Mouse (Mus musculus) right cerebral cortex, postnatal 14 days (tissue): ENCODE data around the gene Vinac1.

Source experiments
- DNase-seq: peaks from one replicate; pipeline ENCODE4 v3.0.0; 2022

Gene Vinac1

DNA sequence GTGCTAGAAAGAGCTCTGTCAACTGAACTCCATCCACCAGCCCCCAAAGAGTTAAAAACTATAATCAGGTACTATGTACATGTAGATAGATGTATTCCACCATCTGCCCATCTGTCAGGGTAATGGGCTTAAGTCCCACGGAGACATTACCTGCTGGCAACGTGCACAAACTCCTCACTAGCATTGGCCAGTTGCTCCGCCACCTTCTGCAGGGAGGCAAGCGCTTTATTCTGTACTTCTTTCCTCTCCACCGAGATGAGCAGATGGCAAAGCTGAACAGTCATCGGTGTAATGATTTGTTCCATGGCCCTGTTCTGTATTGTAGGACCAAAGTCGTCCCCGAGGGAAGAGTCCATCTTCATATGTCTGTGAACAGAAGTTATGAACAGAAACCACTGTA lies at the start of gene Vinac1:
Gene Vinac1 (minus strand): TSS at position 362 of the 400 bp plus-strand sequence.
- no peak for DNase-seq

GRCm38 (mm10) chr2:129093926-129094724 lies 46.2 kb upstream of the Vinac1 start:
- DNase-seq = no peak

- no peak for DNase-seq
These were observed 44.8 kb upstream of the Vinac1 start for GRCm38 (mm10) chr2:129092810-129093209.

GRCm38 (mm10) chr2:129090370-129090769 lies 42.4 kb upstream of the Vinac1 start:
- no peak for DNase-seq

DNA sequence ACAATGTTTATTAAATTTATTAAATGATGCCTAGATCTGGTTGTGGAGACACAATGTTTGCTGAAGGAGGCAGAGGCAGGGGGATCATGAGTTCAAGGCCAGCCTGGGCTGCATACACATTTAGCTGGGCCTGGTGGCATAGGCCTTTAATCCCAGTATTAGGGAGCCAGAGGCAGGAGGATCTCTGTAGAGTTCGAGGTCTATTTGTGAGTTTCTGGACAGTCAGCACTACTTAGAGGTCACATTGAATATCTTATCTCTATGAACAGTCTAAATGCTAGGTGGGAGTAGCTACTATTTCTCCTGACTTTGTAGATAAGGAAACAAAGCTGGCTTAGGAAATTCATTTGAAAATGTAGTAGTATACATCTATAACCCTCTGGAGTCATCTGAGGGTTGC lies 39.5 kb upstream of the Vinac1 start:
- DNase-seq = no peak

GRCm38 (mm10) chr2:129084959-129085358 lies 37.0 kb upstream of the Vinac1 start:
- no peak for DNase-seq

- no peak for DNase-seq
These were observed 35.5 kb upstream of the Vinac1 start for GRCm38 (mm10) chr2:129083514-129083913.

DNA sequence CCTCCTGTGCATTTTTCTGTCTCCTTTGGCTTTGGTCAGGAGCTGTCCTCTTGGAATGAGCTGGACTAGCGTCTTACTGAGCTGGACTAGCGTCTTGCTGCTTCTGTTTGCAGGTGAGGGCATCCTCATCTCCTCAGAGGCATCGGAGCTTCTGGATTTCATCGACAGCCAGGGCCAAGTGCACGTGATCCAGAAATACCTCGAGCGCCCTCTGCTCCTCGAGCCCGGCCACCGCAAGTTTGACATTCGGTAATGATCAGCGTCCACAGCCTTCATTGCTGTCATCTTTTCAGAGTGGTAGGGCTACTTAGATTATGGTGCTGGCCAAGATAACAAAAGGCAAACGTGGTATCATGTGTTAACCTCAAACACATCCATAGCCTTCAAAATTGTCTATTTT lies 33.1 kb upstream of the Vinac1 start:
- no peak for DNase-seq

DNA sequence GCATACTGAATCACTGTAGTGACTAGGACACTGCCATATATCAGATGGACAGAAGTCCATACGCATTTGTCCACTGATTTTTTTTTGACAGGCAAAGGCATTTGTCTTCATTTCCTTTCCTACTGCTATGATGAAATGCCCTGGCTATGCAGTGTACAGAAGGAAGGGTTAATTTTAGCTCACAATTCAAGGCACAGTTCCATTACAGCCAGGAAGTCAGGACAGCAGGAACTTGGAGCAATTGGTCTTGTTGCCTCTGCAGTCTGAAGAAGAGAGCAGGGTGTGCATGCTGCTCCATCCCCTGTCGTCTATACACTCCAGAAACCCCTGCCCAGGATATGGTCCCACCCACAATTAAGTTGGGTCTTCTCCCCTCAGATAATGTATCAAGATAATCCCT lies 31.2 kb upstream of the Vinac1 start:
- DNase-seq = no peak

- no peak for DNase-seq
These were observed 30.3 kb upstream of the Vinac1 start for GRCm38 (mm10) chr2:129078313-129078712.

DNA sequence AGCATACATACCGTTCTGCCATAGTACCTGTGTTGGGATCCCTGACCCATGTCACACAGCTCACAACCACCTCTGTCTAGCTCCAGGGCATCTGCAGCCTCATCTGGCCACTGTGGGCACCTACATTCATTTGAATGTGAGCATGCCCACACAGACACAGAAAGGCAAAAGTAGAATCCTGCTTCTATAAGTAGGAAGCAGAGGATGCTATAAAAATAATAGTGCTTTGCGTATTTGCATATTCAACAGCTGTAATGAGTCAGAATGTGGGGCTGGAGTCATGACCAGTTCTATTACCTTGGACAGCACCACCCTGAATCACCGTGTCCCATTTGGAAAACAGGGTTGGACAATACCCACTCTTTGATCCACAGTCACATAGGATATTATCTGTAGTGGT lies 22.3 kb upstream of the Vinac1 start:
- DNase-seq = no peak

DNA sequence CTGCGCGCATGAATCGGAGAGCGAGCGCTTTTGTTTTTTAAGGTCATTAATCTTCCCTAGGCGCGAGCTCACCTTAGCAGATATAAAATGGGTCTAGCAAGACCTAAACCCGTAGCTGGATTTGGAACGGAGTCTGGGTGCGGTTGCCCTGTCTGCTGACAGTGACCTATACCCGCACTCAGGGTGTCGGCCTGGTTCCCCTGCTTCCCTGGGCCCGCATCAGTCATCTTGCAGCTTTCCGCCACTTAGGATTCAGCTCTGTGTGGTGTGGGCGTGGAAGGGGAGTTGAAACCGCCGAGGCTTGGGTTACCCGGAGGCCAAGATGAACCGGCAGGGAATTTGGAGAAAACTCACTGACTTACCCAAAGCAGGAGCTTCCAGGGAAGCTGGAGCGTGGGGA lies 18.4 kb upstream of the Vinac1 start:
- DNase-seq = peak; percentile 58

GRCm38 (mm10) chr2:129065437-129066282 lies 17.7 kb upstream of the Vinac1 start, which contains the start of gene Ttl:
TSS of gene Ttl (plus strand) at chr2:129065942.
- peak; percentile 68 for DNase-seq

- DNase-seq = no peak
These were observed 13.6 kb upstream of the Vinac1 start for GRCm38 (mm10) chr2:129061456-129062059.

- DNase-seq = no peak
These were observed 10.0 kb upstream of the Vinac1 start for GRCm38 (mm10) chr2:129057920-129058361.

GRCm38 (mm10) chr2:129057256-129057655 lies 9.3 kb upstream of the Vinac1 start:
- DNase-seq = no peak

DNA sequence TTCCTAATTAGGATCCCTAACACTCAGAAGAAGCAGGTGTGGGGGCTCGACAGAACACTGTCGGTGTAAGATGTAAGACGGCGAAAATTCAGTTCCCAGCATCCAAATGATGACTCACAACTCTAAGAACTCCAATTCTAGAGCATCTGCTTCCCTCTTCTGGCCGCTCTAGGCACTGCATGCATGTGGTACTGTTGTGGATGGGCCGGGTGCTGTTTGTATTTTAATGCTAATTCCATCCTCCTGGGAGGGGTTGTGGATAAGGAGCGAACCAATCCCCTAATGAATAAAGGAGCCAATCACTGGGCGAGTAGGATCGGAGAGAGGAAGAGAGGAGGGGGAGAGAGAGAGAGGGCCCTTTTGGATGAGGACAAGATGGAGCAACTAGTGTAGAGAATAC lies 8.6 kb upstream of the Vinac1 start:
- no peak for DNase-seq

DNA sequence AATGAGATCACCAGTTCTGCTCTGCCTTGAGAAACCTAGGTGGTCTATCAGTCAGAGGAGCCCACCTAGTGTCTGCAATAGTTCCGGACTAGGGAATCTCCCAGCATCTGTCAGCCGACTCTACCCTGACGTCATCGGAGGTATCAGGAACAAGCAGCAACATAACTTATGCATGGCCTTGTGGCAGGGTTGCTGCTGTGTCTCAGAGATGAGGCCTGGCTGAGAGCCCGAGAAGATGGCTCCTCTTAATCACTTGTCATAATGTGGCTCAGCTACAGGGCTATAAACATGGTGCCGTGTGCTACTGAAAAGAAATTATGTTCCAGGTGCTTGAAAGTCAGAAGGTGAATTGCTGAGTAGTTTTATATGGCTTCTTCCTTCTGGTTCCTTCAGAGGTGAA lies 7.8 kb upstream of the Vinac1 start:
- DNase-seq = no peak

DNA sequence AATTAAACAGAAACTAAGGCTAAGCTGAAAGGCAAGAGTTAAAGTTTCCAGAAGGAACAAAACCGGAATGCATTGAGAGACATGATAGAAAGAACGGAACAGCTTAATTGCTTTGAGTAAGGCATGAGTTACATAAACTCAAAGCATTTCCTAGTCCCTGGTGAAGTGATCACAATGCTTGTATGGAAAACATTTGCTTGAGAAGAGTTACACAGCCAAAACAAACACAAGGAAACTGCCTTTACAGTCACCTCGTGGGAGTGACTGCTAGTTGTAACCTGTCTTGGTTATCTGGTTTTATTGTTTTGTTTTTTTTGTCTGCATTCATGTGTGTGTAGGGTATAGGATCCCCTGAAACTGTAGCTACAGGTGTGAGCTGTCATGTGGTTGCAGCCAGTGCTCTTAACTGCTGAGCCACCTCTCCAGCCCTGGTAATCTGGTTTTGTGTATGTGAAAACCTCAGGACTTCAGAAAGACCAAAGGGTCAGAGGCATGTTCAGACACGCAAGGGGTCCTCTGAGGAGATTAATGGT lies 4.5 kb upstream of the Vinac1 start:
- DNase-seq = no peak

DNA sequence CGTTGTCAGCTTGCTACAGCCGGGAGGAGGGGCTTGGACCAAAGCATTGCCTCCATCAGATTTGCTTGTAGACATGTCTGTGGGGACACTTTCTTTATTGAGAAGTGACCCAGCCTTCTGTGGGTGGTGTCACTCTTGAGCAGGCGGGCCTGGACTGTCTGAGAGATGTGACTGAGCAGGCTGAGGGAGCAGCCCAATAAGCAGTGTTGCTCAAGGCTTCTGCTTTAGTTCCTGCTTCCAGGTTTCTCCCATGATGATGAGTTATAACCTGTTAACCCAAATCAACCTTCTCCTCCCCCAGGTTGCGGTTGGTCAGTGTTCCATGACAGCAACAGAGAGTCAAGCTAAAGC lies 1.2 kb downstream of the Vinac1 start:
- DNase-seq = no peak

DNA sequence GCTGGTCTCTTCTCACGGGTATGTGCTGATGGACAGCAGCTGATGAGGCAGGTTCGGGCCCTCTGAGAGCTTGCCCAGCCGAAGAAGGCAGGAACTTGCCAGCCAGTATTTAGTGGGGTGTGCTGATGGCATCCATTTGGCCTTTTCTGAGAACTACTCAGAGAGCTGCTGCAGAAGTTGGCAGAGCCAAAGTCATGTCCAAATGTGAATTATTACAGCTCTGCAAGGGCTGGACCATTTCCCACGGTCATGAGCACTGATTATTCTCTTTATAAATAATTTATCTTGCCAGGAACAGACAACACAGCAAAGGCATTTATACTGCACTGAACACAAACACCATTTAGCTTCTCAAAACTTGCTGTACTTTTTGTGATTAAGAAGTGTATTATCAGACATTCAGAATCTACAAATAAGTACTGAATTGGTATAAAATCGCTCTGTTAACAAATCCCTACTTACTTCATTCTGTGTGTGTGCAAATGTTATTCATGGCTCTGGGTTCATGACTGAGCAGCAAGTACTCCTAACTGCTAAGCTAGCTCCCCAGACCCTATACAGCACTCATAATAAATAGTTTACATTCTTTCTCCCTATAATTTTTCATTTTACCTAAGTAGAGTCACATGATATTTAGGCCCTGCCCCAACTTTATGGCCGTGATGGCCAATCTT lies 1.7 kb downstream of the Vinac1 start:
- no peak for DNase-seq

DNA sequence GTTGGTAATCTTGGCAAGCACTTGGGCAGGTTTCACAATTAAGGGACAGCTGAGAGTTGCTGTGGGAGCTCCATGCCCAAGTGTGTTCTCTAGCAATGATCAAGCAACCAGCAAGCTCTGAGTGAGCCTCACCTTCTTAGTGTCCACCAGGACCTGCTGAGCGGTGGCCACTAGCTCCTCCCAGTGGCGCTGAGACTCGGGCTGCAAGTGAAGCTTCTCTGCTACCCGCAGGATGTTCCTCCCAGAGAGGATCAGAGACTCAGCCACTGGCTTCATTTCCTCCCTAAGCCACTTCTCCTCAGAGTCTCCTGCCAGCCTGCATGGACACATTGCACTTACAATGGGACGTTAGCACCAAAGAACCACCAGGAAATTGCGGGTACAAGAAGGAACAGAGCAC lies 7.4 kb downstream of the Vinac1 start:
- no peak for DNase-seq
